7 mouse cellular contexts compared by ENCODE assay signal in the genomic region with DNA sequence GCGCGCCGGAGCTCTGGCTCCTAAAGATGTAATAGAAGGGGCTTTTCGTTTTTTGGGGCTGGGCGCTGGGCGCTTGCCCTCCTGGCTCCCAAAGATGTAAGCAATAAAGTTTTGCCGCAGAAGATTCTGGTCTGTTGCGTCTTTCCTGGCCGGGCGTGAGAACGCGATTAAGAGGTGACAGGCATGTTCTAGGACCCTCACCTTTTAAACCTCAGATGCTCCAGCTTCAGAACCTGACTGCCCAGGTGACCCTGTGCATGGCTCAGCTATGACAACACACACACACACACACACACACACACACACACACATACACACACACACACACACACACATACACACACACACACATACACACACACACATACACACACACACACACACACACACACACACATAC.
DNase-seq lines count a peak whose midpoint lies in the region; ATAC-seq and TF ChIP-seq lines count a peak whose summit lies in the region.
"Not testable (repeated sequence)": the region's sequence is repeated elsewhere in the genome, so short reads cannot be mapped to it uniquely, and the experiment has no call there.

No protein-coding gene starts in this region.

- peak overlapping the region; percentile 31 for H3K4me3 ChIP-seq in forebrain, embryonic 15.5 days
- H3K4me3 ChIP-seq in hindbrain, embryonic 10.5 days = peak overlapping the region; percentile 42
- peak overlapping the region; percentile 29 for H3K4me3 ChIP-seq in limb, embryonic 15.5 days
- not testable (repeated sequence) for H3K4me3 ChIP-seq in lung, postnatal 0 days (ENCODE audit: low read depth, low read length)
- H3K4me3 ChIP-seq in neural tube, embryonic 13.5 days = peak overlapping the region; percentile 24

- ATAC-seq in forebrain, embryonic 15.5 days (replicated peaks); limb, embryonic 15.5 days (ENCODE audit: insufficient number of reproducible peaks, low FRiP score, low TSS enrichment, low read depth); lung, postnatal 0 days; neural tube, embryonic 13.5 days (ENCODE audit: low read depth): not testable (repeated sequence)

- peak overlapping the region; percentile 59; the same call in 1 of the 2 replicates for H3K27ac ChIP-seq in forebrain, embryonic 15.5 days (replicated peaks)
- H3K27ac ChIP-seq in hindbrain, embryonic 10.5 days = peak overlapping the region; percentile 69; the same call in 1 of the 2 replicates
- peak overlapping the region; percentile 63; the same call in 1 of the 2 replicates for H3K27ac ChIP-seq in limb, embryonic 15.5 days
- H3K27ac ChIP-seq in lung, postnatal 0 days (ENCODE audit: low read length) = not testable (repeated sequence)
- H3K27ac ChIP-seq in neural tube, embryonic 13.5 days (replicated peaks) = peak overlapping the region; percentile 52; the same call in 1 of the 2 replicates

- H3K9ac ChIP-seq in forebrain, embryonic 15.5 days (replicated peaks); limb, embryonic 15.5 days; lung, postnatal 0 days (replicated peaks; ENCODE audit: low read depth); neural tube, embryonic 13.5 days: not testable (repeated sequence)

- H3K36me3 ChIP-seq in forebrain, embryonic 15.5 days; hindbrain, embryonic 10.5 days; limb, embryonic 15.5 days; lung, postnatal 0 days (ENCODE audit: insufficient read depth, low read length); neural tube, embryonic 13.5 days: not testable (repeated sequence)

- H3K9me3 ChIP-seq in forebrain, embryonic 15.5 days; hindbrain, embryonic 10.5 days; limb, embryonic 15.5 days; lung, postnatal 0 days (ENCODE audit: low read length); neural tube, embryonic 13.5 days: not testable (repeated sequence)

- H3K27me3 ChIP-seq in forebrain, embryonic 15.5 days; hindbrain, embryonic 10.5 days (ENCODE audit: insufficient read depth, poor library complexity, severe bottlenecking); limb, embryonic 15.5 days; lung, postnatal 0 days (replicated peaks; ENCODE audit: insufficient read depth, low read length); neural tube, embryonic 13.5 days: not testable (repeated sequence)

- not testable (repeated sequence) for TF ChIP-seq EP300 in lung, postnatal 0 days (IDR thresholded peaks at IDR 0.05)

- peak; percentile 38 for DNase-seq in cerebellum, adult 9-10 months
- not testable (repeated sequence) for DNase-seq in hindbrain, embryonic 10.5 days (ENCODE audit: low spot score); lung, postnatal 0 days (ENCODE audit: low spot score)
- peak; percentile 41 for DNase-seq in kidney, adult 18-20 months

- peaks cover 52% of the 10 kb centered on the region for H3K4me1 ChIP-seq in forebrain, embryonic 15.5 days
- H3K4me1 ChIP-seq in hindbrain, embryonic 10.5 days (replicated peaks) = peaks cover 63% of the 10 kb centered on the region
- peaks cover 24% of the 10 kb centered on the region for H3K4me1 ChIP-seq in limb, embryonic 15.5 days
- H3K4me1 ChIP-seq in lung, postnatal 0 days (ENCODE audit: insufficient read depth, low read depth, low read length) = not testable (repeated sequence)
- peaks cover 53% of the 10 kb centered on the region for H3K4me1 ChIP-seq in neural tube, embryonic 13.5 days (replicated peaks)

- 39% methylated on average over 12 of the region's 12 CpGs for WGBS in forebrain, embryonic 15.5 days
- WGBS in hindbrain, embryonic 10.5 days = 50% methylated on average over 12 of the region's 12 CpGs
- WGBS in limb, embryonic 15.5 days = 18% methylated on average over 12 of the region's 12 CpGs
- 26% methylated on average over 12 of the region's 12 CpGs for WGBS in lung, postnatal 0 days
- WGBS in neural tube, embryonic 13.5 days = 34% methylated on average over 12 of the region's 12 CpGs

- peak overlapping the region; percentile 36 for H3K4me2 ChIP-seq in forebrain, embryonic 15.5 days (replicated peaks)
- H3K4me2 ChIP-seq in limb, embryonic 15.5 days = peak overlapping the region; percentile 30; the same call in 1 of the 2 replicates
- peak overlapping the region; percentile 37 for H3K4me2 ChIP-seq in lung, postnatal 0 days (replicated peaks; ENCODE audit: low read depth, low read length)
- peak overlapping the region; percentile 48 for H3K4me2 ChIP-seq in neural tube, embryonic 13.5 days

- TF ChIP-seq CTCF in lung, postnatal 0 days (IDR thresholded peaks at IDR 0.05) = not testable (repeated sequence)
